Mouse (Mus musculus): ENCODE results near the gene 1190005I06Rik. TPM values are rescaled to one million over a fixed set of nuclear protein-coding genes. Genes with fewer than 3 reads are reported as not detected.

The 1190005I06Rik gene
- polyA plus RNA-seq, 1 experiment from 2014 or later: 3.3 TPM

DNA sequence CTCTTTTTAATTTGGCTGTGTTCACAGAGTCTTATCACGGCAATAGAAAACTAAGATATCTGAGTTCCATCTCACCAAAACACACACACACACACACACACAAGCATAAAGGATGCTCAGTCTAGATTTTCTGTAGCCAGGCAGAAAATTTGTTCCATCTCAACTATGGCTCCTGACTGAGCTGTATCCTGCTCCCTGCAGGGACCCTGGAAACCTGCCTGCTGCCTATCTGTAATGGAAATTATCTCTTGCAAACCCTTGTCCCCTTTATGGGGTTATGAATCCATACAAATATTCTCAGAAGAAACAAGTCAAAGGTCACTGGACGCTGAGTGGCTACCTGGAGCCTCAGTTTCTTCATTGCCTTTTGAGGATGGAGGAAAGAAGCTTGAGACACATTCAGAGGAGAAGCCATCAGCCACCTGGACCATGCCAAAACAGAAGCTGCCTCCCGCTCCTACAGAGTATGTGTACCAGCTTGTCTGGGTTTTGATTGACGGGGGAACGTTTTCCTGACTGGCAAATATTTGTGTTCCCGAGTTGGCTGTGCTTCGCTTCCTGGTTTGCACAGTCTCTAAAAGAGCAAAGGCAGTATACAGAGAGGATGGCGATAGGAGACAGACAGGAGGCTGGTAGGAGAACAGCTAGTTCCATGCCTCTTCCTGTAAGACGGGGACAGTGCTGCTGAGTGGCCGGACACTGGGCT is 55.7 kb downstream of the 1190005I06Rik start:
- Histone ChIP-seq H3K9me3 (no peaks in the 10 kb centered on the region), H3K27me3 (replicated peaks) (no peaks in the 10 kb centered on the region), H3K4me1 (peaks cover 45% of the 10 kb centered on the region), H3K36me3 (no peaks in the 10 kb centered on the region), H3K4me2 (no peak overlapping the region), H3K4me3 (no peak overlapping the region), H3K9ac (no peak overlapping the region), H3K27ac (replicated peaks) (no peak overlapping the region)
- no peak for ATAC-seq (ENCODE audit: extremely low read depth, insufficient number of reproducible peaks, low FRiP score, low TSS enrichment)
- WGBS: 62% methylated on average over 10 of the region's 10 CpGs

DNA sequence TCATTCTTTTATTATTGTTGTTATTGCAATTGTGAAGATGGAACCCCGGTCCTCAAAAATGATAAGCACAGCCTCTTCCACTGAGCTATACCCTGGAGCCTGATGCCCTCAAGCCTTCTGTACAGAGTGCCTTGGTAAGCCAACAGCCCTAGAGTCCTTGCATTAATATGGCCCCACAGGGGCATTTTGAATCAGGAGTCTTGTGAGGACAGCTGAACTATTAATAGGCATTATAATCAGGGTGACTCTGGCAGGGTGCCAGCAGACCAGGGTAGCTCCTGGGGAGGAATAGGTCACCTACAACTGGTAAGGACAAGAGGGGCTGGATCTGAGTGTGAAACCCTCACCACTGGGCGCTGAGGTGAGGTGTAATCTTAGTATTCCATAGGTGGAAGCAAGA is 57.5 kb downstream of the 1190005I06Rik start:
- H3K9me3 ChIP-seq: no peaks in the 10 kb centered on the region
- H3K9ac ChIP-seq: peak overlapping the region; percentile 64
- ATAC-seq (ENCODE audit: extremely low read depth, insufficient number of reproducible peaks, low FRiP score, low TSS enrichment): no peak
- 42% methylated on average over 2 of the region's 2 CpGs for WGBS
- no peaks in the 10 kb centered on the region for H3K27me3 ChIP-seq (replicated peaks)
- peak overlapping the region; percentile 77 for H3K27ac ChIP-seq (replicated peaks)
- H3K4me2 ChIP-seq: peak overlapping the region; percentile 88
- H3K4me3 ChIP-seq: peak overlapping the region; percentile 51
- peaks cover 12% of the 10 kb centered on the region for H3K36me3 ChIP-seq
- H3K4me1 ChIP-seq: peaks cover 45% of the 10 kb centered on the region

DNA sequence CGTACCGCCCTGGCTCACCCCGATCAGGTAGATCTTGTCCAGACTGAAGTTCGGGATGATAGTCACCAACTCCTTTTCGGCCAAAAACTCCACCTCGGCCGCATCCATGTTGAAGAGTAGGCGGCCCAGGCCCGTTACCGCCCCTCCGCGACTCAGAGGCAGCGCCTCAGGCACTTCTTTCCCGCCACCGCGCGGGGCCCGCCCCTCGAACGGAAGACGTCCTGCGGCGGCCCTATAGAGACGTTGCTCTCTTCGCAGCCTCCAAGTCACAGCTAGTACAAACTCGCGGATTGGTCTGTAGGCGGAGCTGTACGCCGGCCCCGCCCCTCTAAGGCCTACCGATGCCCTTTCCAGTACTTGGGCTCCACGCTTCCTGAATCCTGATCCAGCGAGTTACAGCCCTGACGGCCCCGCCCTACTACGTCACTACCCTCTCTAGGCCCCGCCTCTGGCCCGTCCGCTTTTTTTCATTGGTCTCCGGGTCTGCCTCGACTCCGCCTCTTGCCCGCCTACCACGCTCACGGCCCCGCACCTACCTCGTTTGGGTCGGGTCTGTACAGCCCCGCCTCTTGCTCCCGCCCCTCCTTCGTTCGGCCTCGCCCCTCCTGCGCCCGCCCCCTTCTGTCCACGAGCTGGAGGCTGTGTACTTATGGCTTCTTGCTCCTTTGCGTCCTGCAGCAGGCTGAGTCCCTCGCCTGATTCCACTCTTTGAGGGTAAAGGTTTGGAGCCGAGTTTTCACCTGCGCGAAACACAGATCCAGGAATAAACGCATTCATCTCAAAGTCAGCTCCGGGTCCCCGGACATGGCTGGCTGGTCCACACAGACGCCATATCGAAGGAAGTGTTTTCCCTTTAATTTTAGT is 58.3 kb downstream of the 1190005I06Rik start, which contains the start of gene Gins2:
Gene Gins2, minus strand, starts transcription at position 397 of the 864 bp plus-strand sequence.
- Histone ChIP-seq H3K9ac (peak within 1 kb of the TSS; percentile 88), H3K27ac (replicated peaks) (peak within 1 kb of the TSS; percentile 77), H3K36me3 (peaks cover 20% of the 10 kb centered on the region), H3K4me1 (peaks cover 45% of the 10 kb centered on the region), H3K4me3 (peak within 1 kb of the TSS; percentile 72), H3K4me2 (peak within 1 kb of the TSS; percentile 88), H3K9me3 (no peaks in the 10 kb centered on the region), H3K27me3 (replicated peaks) (no peaks in the 10 kb centered on the region)
- ATAC-seq (ENCODE audit: extremely low read depth, insufficient number of reproducible peaks, low FRiP score, low TSS enrichment): peak; percentile 97
- under 1% methylated on average over 67 of the region's 67 CpGs for WGBS

DNA sequence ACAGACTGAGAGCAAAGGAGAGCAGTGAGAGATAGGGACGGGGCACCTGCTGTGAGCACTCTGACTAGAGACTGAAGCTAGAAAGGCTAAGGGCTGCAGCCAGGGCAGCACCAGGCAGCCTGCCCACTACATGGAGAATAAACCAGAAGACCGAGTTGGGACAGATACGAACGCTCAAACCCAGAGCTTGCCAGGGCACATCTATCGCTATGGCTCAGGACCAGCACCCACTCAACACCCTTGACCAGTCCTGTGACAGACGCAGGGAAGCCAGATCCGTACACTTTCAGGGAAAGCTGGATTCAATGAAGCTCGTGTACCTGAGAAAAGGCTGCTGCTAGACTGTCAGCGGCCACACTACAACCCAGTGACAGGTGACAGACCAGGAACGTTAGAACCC is 61.9 kb downstream of the 1190005I06Rik start:
- Histone ChIP-seq H3K27me3 (replicated peaks) (no peaks in the 10 kb centered on the region), H3K27ac (replicated peaks) (no peak overlapping the region), H3K9me3 (no peaks in the 10 kb centered on the region), H3K9ac (no peak overlapping the region), H3K36me3 (peaks cover 49% of the 10 kb centered on the region), H3K4me1 (peaks cover 34% of the 10 kb centered on the region), H3K4me3 (no peak overlapping the region), H3K4me2 (no peak overlapping the region)
- no peak for ATAC-seq (ENCODE audit: extremely low read depth, insufficient number of reproducible peaks, low FRiP score, low TSS enrichment)
- 85% methylated on average over 10 of the region's 10 CpGs for WGBS

DNA sequence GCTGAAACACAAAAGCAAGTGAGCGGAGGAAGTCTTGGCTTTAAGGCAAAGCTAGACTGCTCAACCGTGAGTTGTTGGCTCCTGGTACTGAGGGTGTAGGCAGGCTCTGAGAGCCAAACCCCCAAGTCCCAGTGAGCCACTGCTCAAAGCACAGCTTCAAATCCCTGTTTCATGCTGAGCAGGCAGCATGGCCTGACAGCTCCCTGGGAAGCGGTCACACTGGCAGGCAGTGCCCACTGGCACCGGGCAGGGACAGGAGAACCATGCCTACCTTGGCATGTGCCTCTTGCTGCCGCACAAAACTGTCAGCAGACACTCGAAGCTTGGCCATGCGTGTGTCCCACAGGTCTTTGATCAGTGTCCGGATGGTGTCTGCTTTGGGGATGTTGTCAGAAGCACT is 65.6 kb downstream of the 1190005I06Rik start:
- H3K36me3 ChIP-seq: peaks cover 86% of the 10 kb centered on the region
- peaks cover 9% of the 10 kb centered on the region for H3K4me1 ChIP-seq
- H3K27ac ChIP-seq (replicated peaks): no peak overlapping the region
- no peak overlapping the region for H3K4me3 ChIP-seq
- H3K4me2 ChIP-seq: no peak overlapping the region
- WGBS: 80% methylated on average over 8 of the region's 8 CpGs
- H3K27me3 ChIP-seq (replicated peaks): no peaks in the 10 kb centered on the region
- no peak overlapping the region for H3K9ac ChIP-seq
- ATAC-seq (ENCODE audit: extremely low read depth, insufficient number of reproducible peaks, low FRiP score, low TSS enrichment): no peak
- no peaks in the 10 kb centered on the region for H3K9me3 ChIP-seq

DNA sequence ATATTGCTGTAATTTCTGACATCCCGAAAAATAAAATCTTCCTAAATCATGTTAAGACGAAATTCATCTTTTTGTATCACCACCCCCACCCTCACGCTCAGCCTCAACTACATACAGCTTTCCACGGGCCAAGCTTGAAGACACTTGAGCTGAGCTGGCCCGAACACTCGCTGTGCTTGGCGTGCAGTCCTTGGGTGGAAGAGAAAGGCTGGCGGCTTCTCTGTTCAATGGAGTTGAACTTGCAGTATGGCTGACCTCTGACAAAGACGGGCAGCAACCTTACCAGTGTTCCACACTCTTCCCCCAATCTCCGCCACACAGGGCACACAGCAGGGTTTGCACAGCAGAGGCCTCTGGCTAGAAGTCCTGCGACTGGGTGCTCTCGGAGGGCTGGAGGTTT is 66.1 kb downstream of the 1190005I06Rik start:
- H3K4me1 ChIP-seq: peaks cover 10% of the 10 kb centered on the region; the same call in 1 of the 2 replicates
- no peaks in the 10 kb centered on the region for H3K9me3 ChIP-seq
- H3K4me3 ChIP-seq: no peak overlapping the region
- 85% methylated on average over 12 of the region's 12 CpGs for WGBS
- peaks cover 91% of the 10 kb centered on the region for H3K36me3 ChIP-seq
- no peak overlapping the region for H3K9ac ChIP-seq
- no peak overlapping the region for H3K27ac ChIP-seq (replicated peaks)
- no peak for ATAC-seq (ENCODE audit: extremely low read depth, insufficient number of reproducible peaks, low FRiP score, low TSS enrichment)
- H3K4me2 ChIP-seq: no peak overlapping the region
- H3K27me3 ChIP-seq (replicated peaks): no peaks in the 10 kb centered on the region

DNA sequence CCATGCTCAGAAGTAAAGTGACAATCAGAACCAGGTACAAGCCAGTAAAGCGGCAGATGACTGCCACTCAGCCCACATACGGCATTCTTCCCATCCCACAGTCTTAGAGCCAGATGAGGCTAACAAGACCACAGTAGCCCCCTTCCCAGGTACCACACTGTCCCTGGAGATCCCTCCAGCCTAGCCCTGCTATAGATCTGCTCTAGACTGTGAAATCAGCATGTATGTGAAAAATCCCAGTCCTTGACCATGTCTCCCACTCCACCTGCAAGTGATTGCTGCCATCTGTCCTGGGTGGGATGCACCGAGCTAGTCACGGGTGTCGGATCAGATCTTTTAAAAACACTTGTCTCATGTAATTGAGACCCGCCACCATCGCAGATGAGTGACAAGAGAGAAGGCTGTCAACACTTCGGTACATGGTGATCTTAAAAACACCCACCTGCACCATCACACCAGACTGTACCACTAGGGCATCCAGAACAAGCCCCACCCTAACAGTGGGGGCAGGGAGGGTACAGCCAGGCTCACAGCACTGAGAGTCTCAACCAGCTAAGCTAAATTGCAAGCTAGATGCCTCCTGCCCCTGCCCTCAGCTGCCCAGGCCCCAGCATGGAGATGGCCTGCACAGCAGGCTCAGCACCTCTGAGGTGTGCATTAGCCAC is 67.0 kb downstream of the 1190005I06Rik start:
- no peak overlapping the region for H3K9ac ChIP-seq
- no peak overlapping the region for H3K4me3 ChIP-seq
- H3K27me3 ChIP-seq (replicated peaks): no peaks in the 10 kb centered on the region
- ATAC-seq (ENCODE audit: extremely low read depth, insufficient number of reproducible peaks, low FRiP score, low TSS enrichment): no peak
- H3K4me1 ChIP-seq: peaks cover 18% of the 10 kb centered on the region
- 78% methylated on average over 8 of the region's 8 CpGs for WGBS
- H3K4me2 ChIP-seq: no peak overlapping the region
- no peaks in the 10 kb centered on the region for H3K9me3 ChIP-seq
- no peak overlapping the region for H3K27ac ChIP-seq (replicated peaks)
- peaks cover 93% of the 10 kb centered on the region for H3K36me3 ChIP-seq

DNA sequence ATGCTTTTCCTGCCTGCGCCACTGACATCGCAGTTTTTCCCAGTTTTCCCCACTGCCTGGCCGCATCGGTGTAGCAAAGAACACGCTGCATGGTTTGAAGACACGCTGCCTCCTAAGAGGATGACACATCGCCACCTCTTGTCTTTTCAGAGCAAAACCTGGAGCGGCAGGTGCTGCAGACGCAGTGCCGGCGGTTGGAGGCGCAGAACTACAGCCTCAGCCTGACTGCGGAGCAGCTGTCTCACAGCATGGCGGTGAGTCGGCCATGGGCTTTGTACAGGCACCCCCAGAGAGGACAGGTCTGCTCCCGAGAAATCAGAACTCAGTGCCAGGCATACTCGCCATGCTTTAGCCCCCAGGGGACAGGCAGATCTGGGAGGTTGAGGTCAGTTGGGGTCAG is 69.6 kb downstream of the 1190005I06Rik start:
- peaks cover 24% of the 10 kb centered on the region for H3K4me1 ChIP-seq
- no peak for ATAC-seq (ENCODE audit: extremely low read depth, insufficient number of reproducible peaks, low FRiP score, low TSS enrichment)
- H3K27ac ChIP-seq (replicated peaks): no peak overlapping the region
- no peak overlapping the region for H3K9ac ChIP-seq
- no peak overlapping the region for H3K4me2 ChIP-seq
- H3K9me3 ChIP-seq: no peaks in the 10 kb centered on the region
- no peaks in the 10 kb centered on the region for H3K27me3 ChIP-seq (replicated peaks)
- no peak overlapping the region for H3K4me3 ChIP-seq
- H3K36me3 ChIP-seq: peaks cover 100% of the 10 kb centered on the region
- WGBS: 91% methylated on average over 17 of the region's 17 CpGs

DNA sequence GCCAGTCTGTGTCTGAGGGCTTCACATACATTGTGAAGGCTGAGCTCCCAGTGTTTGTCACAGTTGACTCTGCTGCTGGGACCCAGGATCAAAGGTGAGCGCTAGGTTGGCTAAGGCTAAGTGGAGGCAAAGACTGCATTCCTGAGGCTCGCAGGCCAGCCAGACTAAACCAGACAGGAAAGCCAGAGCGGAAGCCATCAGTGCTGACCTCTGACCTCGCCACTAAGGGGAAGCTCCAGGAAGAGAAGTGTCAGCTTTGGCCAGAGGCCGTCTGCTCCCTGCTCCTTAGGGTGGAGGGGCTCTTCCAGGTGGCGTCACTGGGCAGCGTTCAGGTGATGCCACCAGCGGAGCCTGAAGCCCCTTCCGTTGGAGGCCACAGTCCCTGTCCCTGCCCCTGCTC is 71.6 kb downstream of the 1190005I06Rik start:
- H3K9ac ChIP-seq: no peak overlapping the region
- H3K27ac ChIP-seq (replicated peaks): no peak overlapping the region
- peaks cover 100% of the 10 kb centered on the region for H3K36me3 ChIP-seq
- ATAC-seq (ENCODE audit: extremely low read depth, insufficient number of reproducible peaks, low FRiP score, low TSS enrichment): no peak
- no peak overlapping the region for H3K4me2 ChIP-seq
- peaks cover 20% of the 10 kb centered on the region for H3K4me1 ChIP-seq
- no peak overlapping the region for H3K4me3 ChIP-seq
- H3K9me3 ChIP-seq: no peaks in the 10 kb centered on the region
- WGBS: 56% methylated on average over 9 of the region's 9 CpGs
- H3K27me3 ChIP-seq (replicated peaks): no peaks in the 10 kb centered on the region

DNA sequence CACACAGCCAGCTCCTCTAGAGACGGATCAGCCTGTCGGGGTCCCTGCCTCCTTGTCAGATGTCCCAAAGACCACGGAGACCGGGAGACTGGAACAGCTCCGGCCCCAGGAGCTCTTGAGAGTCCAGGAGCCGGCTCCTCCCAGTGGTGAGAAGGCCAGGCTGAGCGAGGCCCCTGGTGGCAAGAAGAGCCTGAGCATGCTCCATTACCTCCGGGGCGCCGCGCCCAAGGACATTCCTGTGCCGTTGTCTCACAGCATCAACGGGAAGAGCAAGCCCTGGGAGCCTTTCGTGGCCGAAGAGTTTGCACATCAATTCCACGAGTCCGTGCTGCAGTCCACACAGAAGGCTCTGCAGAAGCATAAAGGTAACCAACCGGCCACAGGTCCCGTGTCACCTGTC is 72.5 kb downstream of the 1190005I06Rik start:
- H3K4me2 ChIP-seq: no peak overlapping the region
- peaks cover 98% of the 10 kb centered on the region for H3K36me3 ChIP-seq
- peaks cover 27% of the 10 kb centered on the region for H3K4me1 ChIP-seq
- H3K4me3 ChIP-seq: no peak overlapping the region
- WGBS: 59% methylated on average over 19 of the region's 19 CpGs
- no peaks in the 10 kb centered on the region for H3K27me3 ChIP-seq (replicated peaks)
- H3K27ac ChIP-seq (replicated peaks): no peak overlapping the region
- H3K9me3 ChIP-seq: no peaks in the 10 kb centered on the region
- ATAC-seq (ENCODE audit: extremely low read depth, insufficient number of reproducible peaks, low FRiP score, low TSS enrichment): no peak
- H3K9ac ChIP-seq: peak overlapping the region; percentile 17

DNA sequence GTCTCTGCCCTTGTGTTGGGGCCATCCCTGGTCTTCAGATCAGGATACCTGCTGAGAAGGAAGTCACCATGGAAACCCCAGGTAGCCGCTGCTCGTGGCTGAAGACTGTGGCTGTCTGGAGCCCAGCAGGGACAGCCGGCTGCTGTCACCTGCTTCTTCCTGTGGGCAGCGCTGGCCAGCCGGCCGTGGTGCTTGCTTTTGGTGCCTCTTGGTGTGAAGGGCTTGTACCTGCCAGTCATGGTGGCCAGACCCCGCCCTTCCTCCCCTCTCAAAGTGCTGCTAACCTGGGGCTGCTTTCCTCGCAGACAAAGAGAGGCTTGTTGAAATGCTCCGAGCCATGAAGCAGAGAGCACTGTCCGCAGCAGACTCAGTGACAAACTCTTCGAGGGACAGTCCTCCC is 73.6 kb downstream of the 1190005I06Rik start:
- no peak overlapping the region for H3K9ac ChIP-seq
- no peak overlapping the region for H3K27ac ChIP-seq (replicated peaks)
- no peak overlapping the region for H3K4me3 ChIP-seq
- 84% methylated on average over 11 of the region's 11 CpGs for WGBS
- H3K4me2 ChIP-seq: no peak overlapping the region
- peaks cover 34% of the 10 kb centered on the region for H3K4me1 ChIP-seq
- H3K9me3 ChIP-seq: no peaks in the 10 kb centered on the region
- no peaks in the 10 kb centered on the region for H3K27me3 ChIP-seq (replicated peaks)
- ATAC-seq (ENCODE audit: extremely low read depth, insufficient number of reproducible peaks, low FRiP score, low TSS enrichment): no peak
- H3K36me3 ChIP-seq: peaks cover 98% of the 10 kb centered on the region
